Mouse (Mus musculus) MEL (cell line): ENCODE results near the gene Nol12.

Experiments used
- CTCF ChIP-seq, 3 experiments: IDR thresholded peaks in 2 of 3; conservative IDR thresholded peaks in 1 of 3; 2 replicates each; pipeline ENCODE4 v1.5.1; 2011 to 2012; ENCODE audit warnings: low read length in 3 of 3, low read depth in 2 of 3, mild to moderate bottlenecking in 2 of 3, improper control_type of control experiment in 1 of 3, inconsistent platforms in 1 of 3, mixed read lengths in 1 of 3, moderate library complexity in 1 of 3; ENCODE audit not compliant: control insufficient read depth in 1 of 3, insufficient read depth in 1 of 3, poor library complexity in 1 of 3, severe bottlenecking in 1 of 3
- ELF1 ChIP-seq: IDR thresholded peaks from 2 replicates; pipeline ENCODE4 v1.6.1; 2014; ENCODE audit warnings: low read depth, mild to moderate bottlenecking, inconsistent platforms, low read length, improper control_type of control experiment, moderate library complexity
- EP300 ChIP-seq, 2 experiments: IDR thresholded peaks; 2 replicates each; pipeline ENCODE4 v1.6.1; 2011; ENCODE audit warnings: improper control_type of control experiment in 2 of 2, low read length in 2 of 2, low read depth in 1 of 2, mild to moderate bottlenecking in 1 of 2
- GABPA ChIP-seq: IDR thresholded peaks from 2 replicates; pipeline ENCODE4 v1.6.1; 2012; ENCODE audit warnings: low read depth, mild to moderate bottlenecking, inconsistent platforms, low read length, improper control_type of control experiment, moderate library complexity
- GATA1 ChIP-seq: IDR thresholded peaks from 2 replicates; pipeline ENCODE4 v1.6.1; 2011; ENCODE audit warnings: low read depth, low read length, improper control_type of control experiment
- HCFC1 ChIP-seq: IDR thresholded peaks from 2 replicates; pipeline ENCODE4 v1.6.1; 2012; ENCODE audit warnings: low read depth, mild to moderate bottlenecking, inconsistent platforms, low read length, improper control_type of control experiment, moderate library complexity
- JUND ChIP-seq: IDR thresholded peaks from 2 replicates; pipeline ENCODE4 v1.6.1; 2011; ENCODE audit warnings: low read depth, mild to moderate bottlenecking, improper control_type of control experiment, low read length
- MYB ChIP-seq: IDR thresholded peaks from 2 replicates; pipeline ENCODE4 v1.6.1; 2011; ENCODE audit warnings: mild to moderate bottlenecking, low read depth, low read length, improper control_type of control experiment
- POLR2A ChIP-seq, 2 experiments: IDR thresholded peaks; 2 replicates each; pipeline ENCODE4 v1.6.1; 2011 to 2012; ENCODE audit warnings: low read length in 2 of 2, mild to moderate bottlenecking in 2 of 2, control low read depth in 1 of 2, improper control_type of control experiment in 1 of 2, low read depth in 1 of 2, moderate library complexity in 1 of 2; ENCODE audit not compliant: control insufficient read depth in 1 of 2, insufficient read depth in 1 of 2, poor library complexity in 1 of 2
- SIN3A ChIP-seq: IDR thresholded peaks from 2 replicates; pipeline ENCODE4 v1.6.1; 2012; ENCODE audit warnings: low read length, improper control_type of control experiment, inconsistent platforms

- TF ChIP-seq JUND (no peak), CTCF (IDR thresholded peaks at IDR 0.05 in 2 of 3, conservative IDR thresholded peaks at IDR 0.05 in 1 of 3; ENCODE audit: control insufficient read depth in 1 of 3, insufficient read depth in 1 of 3, low read depth in 2 of 3, low read length in 3 of 3, poor library complexity in 1 of 3, severe bottlenecking in 1 of 3) (no peak), SIN3A (no peak), POLR2A (IDR thresholded peaks at IDR 0.05; ENCODE audit: control insufficient read depth in 1 of 2, insufficient read depth in 1 of 2, low read depth in 1 of 2, low read length in 2 of 2, poor library complexity in 1 of 2) (no peak), MYB (no peak), HCFC1 (no peak), EP300 (IDR thresholded peaks at IDR 0.05; ENCODE audit: low read depth in 1 of 2, low read length in 2 of 2) (no peak), GABPA (no peak), ELF1 (no peak), GATA1 (no peak)
Measured at GRCm38 (mm10) chr15:78895741-78896140, 39.0 kb upstream of the Nol12 start.
